Mouse (Mus musculus) myocyte (in vitro differentiated cells): ENCODE data around the gene Nedd9. TPM values are rescaled to one million over a fixed set of nuclear protein-coding genes. Genes with fewer than 3 reads are reported as not detected.

Source experiments
- H3K27me3 ChIP-seq: one replicate; pipeline ENCODE4 v1.6.1; 2011; ENCODE audit not compliant: control insufficient read depth, insufficient read depth, insufficient read length
- H3K36me3 ChIP-seq: one replicate; pipeline ENCODE4 v1.6.1; 2011; ENCODE audit not compliant: control insufficient read depth, insufficient read depth
- H3K4me2 ChIP-seq: one replicate; pipeline ENCODE4 v1.6.1; 2011; ENCODE audit warnings: low read depth, control low read depth
- H3K4me3 ChIP-seq: one replicate; pipeline ENCODE4 v1.5.1; 2011; ENCODE audit warnings: mild to moderate bottlenecking, control low read depth, moderate library complexity
- H3K79me2 ChIP-seq: one replicate; pipeline ENCODE4 v1.6.1; 2011; ENCODE audit not compliant: control insufficient read depth, insufficient read depth
- H3ac ChIP-seq: one replicate; pipeline ENCODE4 v1.6.1; 2011; ENCODE audit not compliant: control insufficient read depth, insufficient read length
- CEBPB ChIP-seq: IDR thresholded peaks from 2 replicates; pipeline ENCODE4 v1.6.1; 2011; ENCODE audit warnings: mild to moderate bottlenecking, moderate library complexity; ENCODE audit not compliant: poor library complexity, insufficient read depth, severe bottlenecking
- E2F4 ChIP-seq: IDR thresholded peaks from one replicate; pipeline ENCODE4 v1.6.1; 2011; ENCODE audit warnings: mild to moderate bottlenecking, control low read depth, moderate library complexity; ENCODE audit not compliant: insufficient read depth
- MAX ChIP-seq: IDR thresholded peaks from one replicate; pipeline ENCODE4 v1.6.1; 2011; ENCODE audit warnings: low read depth, mild to moderate bottlenecking, control low read depth
- MYOD1 ChIP-seq, 3 experiments: IDR thresholded peaks; one replicate each; pipeline ENCODE4 v1.6.1; 2011; ENCODE audit warnings: control low read depth in 2 of 3, low read depth in 2 of 3, mild to moderate bottlenecking in 2 of 3, moderate library complexity in 1 of 3; ENCODE audit not compliant: insufficient read length in 2 of 3, control insufficient read depth in 1 of 3
- MYOG ChIP-seq, 3 experiments: IDR thresholded peaks; one replicate each; pipeline ENCODE4 v1.6.1; 2011; ENCODE audit warnings: control low read depth in 2 of 3, low read depth in 2 of 3, mild to moderate bottlenecking in 2 of 3; ENCODE audit not compliant: insufficient read length in 2 of 3, control insufficient read depth in 1 of 3, insufficient read depth in 1 of 3
- POLR2A ChIP-seq: IDR thresholded peaks from one replicate; pipeline ENCODE4 v1.6.1; 2011; ENCODE audit warnings: low read depth, mild to moderate bottlenecking, control low read depth, moderate library complexity; ENCODE audit not compliant: insufficient read length
- POLR2AphosphoS2 ChIP-seq: IDR thresholded peaks from one replicate; pipeline ENCODE4 v1.6.1; 2011; ENCODE audit warnings: low read depth, control low read depth; ENCODE audit not compliant: insufficient read length
- REST ChIP-seq: IDR thresholded peaks from one replicate; pipeline ENCODE4 v1.6.1; 2011; ENCODE audit warnings: mild to moderate bottlenecking, control low read depth, moderate library complexity; ENCODE audit not compliant: insufficient read depth, insufficient read length
- SRF ChIP-seq: IDR thresholded peaks from one replicate; pipeline ENCODE4 v1.6.1; 2011; ENCODE audit warnings: low read depth; ENCODE audit not compliant: control insufficient read depth, insufficient read length
- TCF12 ChIP-seq: IDR thresholded peaks from one replicate; pipeline ENCODE4 v1.6.1; 2011; ENCODE audit warnings: mild to moderate bottlenecking, control low read depth; ENCODE audit not compliant: poor library complexity, insufficient read depth, severe bottlenecking
- TCF3 ChIP-seq: IDR thresholded peaks from one replicate; pipeline ENCODE4 v1.6.1; 2011; ENCODE audit warnings: low read depth, control low read depth; ENCODE audit not compliant: insufficient read length
- USF1 ChIP-seq: IDR thresholded peaks from one replicate; pipeline ENCODE4 v1.6.1; 2011; ENCODE audit warnings: low read depth, mild to moderate bottlenecking, control low read depth, moderate library complexity
- polyA plus RNA-seq: library from polyadenylated mRNA; unstranded; fragments of >200 nt; fragmentation: generic; extraction: Trizol; gene quantifications from one replicate; pipeline ENCODE4 v1.2.1, GENCODE M21; 2012; ENCODE audit warnings: missing spikeins

Nedd9 gene
- polyA plus RNA-seq, 1 experiment: 11.6 TPM

DNA sequence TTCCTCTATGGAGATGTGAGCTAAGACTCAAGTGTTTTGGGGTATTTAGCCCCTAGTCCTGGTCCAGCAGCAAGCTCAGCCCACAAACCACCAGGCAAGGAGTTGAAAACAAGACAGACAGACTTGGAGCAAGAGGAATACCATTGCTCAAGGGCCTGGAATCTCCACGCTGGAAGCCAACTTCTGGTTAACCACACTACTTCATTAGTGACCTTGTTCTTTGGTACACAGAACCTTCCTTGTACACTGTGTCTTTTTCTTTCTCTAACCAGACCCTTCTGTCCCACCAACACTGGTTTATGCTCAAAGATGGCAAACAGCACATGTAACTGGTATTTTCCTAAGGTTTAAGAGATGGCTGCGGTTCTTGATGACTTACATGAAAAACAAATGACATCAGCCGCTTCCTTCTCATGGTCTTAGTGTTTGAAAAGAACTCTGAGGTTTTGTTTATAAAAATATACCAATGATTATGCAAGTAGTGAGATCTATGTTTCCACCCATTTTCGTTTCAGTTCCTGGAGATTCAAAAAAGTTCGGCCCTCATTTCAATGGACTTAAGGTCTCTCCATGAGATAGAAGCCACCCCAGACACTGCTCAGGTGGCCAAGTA, 33.5 kb upstream of the Nedd9 start:
- no peaks in the 10 kb centered on the region for H3K27me3 ChIP-seq
- no peaks in the 10 kb centered on the region for H3K36me3 ChIP-seq
- no peak overlapping the region for H3K4me3 ChIP-seq
- H3K4me2 ChIP-seq: no peak overlapping the region
- TF ChIP-seq MAX: no peak
- TF ChIP-seq POLR2A: no peak
- TF ChIP-seq E2F4: no peak
- no peak for TF ChIP-seq SRF
- TF ChIP-seq TCF3: no peak
- TF ChIP-seq CEBPB: no peak
- TF ChIP-seq POLR2AphosphoS2: no peak
- TF ChIP-seq MYOD1 (IDR thresholded peaks at IDR 0.05; ENCODE audit: control insufficient read depth in 1 of 3, insufficient read length in 2 of 3, low read depth in 2 of 3): no peak
- TF ChIP-seq REST: no peak
- no peak for TF ChIP-seq MYOG (IDR thresholded peaks at IDR 0.05; ENCODE audit: control insufficient read depth in 1 of 3, insufficient read depth in 1 of 3, insufficient read length in 2 of 3, low read depth in 2 of 3)
- TF ChIP-seq TCF12: no peak
- TF ChIP-seq USF1: no peak
- no peaks in the 10 kb centered on the region for H3K79me2 ChIP-seq
- no peak overlapping the region for H3ac ChIP-seq

GRCm38 (mm10) chr13:41519792-41520191, 32.6 kb upstream of the Nedd9 start:
- H3K4me2 ChIP-seq: no peak overlapping the region
- no peak overlapping the region for H3ac ChIP-seq
- no peak for TF ChIP-seq USF1
- no peak for TF ChIP-seq CEBPB
- TF ChIP-seq MYOG (IDR thresholded peaks at IDR 0.05; ENCODE audit: control insufficient read depth in 1 of 3, insufficient read depth in 1 of 3, insufficient read length in 2 of 3, low read depth in 2 of 3): no peak
- no peak for TF ChIP-seq REST
- TF ChIP-seq MAX: no peak
- no peaks in the 10 kb centered on the region for H3K36me3 ChIP-seq
- H3K4me3 ChIP-seq: no peak overlapping the region
- H3K27me3 ChIP-seq: no peaks in the 10 kb centered on the region
- H3K79me2 ChIP-seq: no peaks in the 10 kb centered on the region

- TF ChIP-seq SRF (no peak), CEBPB (peak; percentile 81)
These were observed 30.0 kb upstream of the Nedd9 start for GRCm38 (mm10) chr13:41517193-41517592.

DNA sequence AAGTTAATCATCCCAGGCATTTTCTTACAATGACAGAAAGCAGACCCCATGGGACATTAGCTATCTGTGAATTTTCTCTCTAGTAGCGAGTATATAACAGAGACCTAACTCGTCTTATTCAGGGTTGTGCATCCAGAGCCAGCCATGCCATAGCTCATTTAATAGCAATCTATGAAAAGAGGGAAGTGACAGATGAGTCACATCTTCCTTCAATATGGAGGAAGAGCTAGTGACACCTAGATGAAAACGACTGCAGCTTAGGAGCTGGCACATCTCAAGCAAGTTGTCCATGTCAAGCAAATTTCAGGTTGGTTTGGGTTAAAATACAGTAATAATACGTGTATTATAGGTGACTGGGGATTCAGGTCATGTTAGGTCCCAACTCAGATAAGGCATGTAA, 28.6 kb upstream of the Nedd9 start:
- H3K79me2 ChIP-seq: no peaks in the 10 kb centered on the region

More at GRCm38 (mm10) chr13:41517193-41517592, 30.0 kb upstream of the Nedd9 start:
- Histone ChIP-seq H3K36me3 (no peaks in the 10 kb centered on the region), H3ac (no peak overlapping the region), H3K27me3 (no peaks in the 10 kb centered on the region), H3K4me2 (no peak overlapping the region), H3K4me3 (no peak overlapping the region), H3K79me2 (no peaks in the 10 kb centered on the region)

GRCm38 (mm10) chr13:41514918-41515317, 27.8 kb upstream of the Nedd9 start:
- H3K27me3 ChIP-seq: no peaks in the 10 kb centered on the region
- H3K4me2 ChIP-seq: no peak overlapping the region
- no peaks in the 10 kb centered on the region for H3K79me2 ChIP-seq

More for the DNA sequence above, 28.6 kb upstream of the Nedd9 start:
- Histone ChIP-seq H3ac (no peak overlapping the region), H3K4me2 (no peak overlapping the region), H3K27me3 (no peaks in the 10 kb centered on the region), H3K4me3 (no peak overlapping the region), H3K36me3 (no peaks in the 10 kb centered on the region)
- TF ChIP-seq TCF12 (no peak), POLR2A (no peak), CEBPB (no peak), SRF (no peak), E2F4 (no peak), MYOD1 (IDR thresholded peaks at IDR 0.05; ENCODE audit: control insufficient read depth in 1 of 3, insufficient read length in 2 of 3, low read depth in 2 of 3) (no peak), MYOG (IDR thresholded peaks at IDR 0.05; ENCODE audit: control insufficient read depth in 1 of 3, insufficient read depth in 1 of 3, insufficient read length in 2 of 3, low read depth in 2 of 3) (no peak), POLR2AphosphoS2 (no peak), TCF3 (no peak), MAX (no peak), REST (no peak), USF1 (no peak)

More at GRCm38 (mm10) chr13:41514918-41515317, 27.8 kb upstream of the Nedd9 start:
- Histone ChIP-seq H3K4me3 (no peak overlapping the region), H3K36me3 (no peaks in the 10 kb centered on the region), H3ac (no peak overlapping the region)
- TF ChIP-seq POLR2A (no peak), CEBPB (no peak), MYOG (IDR thresholded peaks at IDR 0.05; ENCODE audit: control insufficient read depth in 1 of 3, insufficient read depth in 1 of 3, insufficient read length in 2 of 3, low read depth in 2 of 3) (no peak), MYOD1 (IDR thresholded peaks at IDR 0.05; ENCODE audit: control insufficient read depth in 1 of 3, insufficient read length in 2 of 3, low read depth in 2 of 3) (no peak), TCF3 (no peak), POLR2AphosphoS2 (no peak)
